Mouse (Mus musculus): ENCODE results near the gene Fosb.

Gene Fosb

GRCm38 (mm10) chr7:19281680-19282304, 28.1 kb downstream of the Fosb start:
- DNase-seq (ENCODE audit: low read depth, low spot score) = peak; percentile 84

- DNase-seq (ENCODE audit: low read depth, low spot score) = peak; percentile 69
Measured at GRCm38 (mm10) chr7:19279581-19280114, 30.2 kb downstream of the Fosb start, which contains the start of gene Ppm1n. Ppm1n (minus strand) TSS chr7:19280064.

GRCm38 (mm10) chr7:19279052-19279451, 30.8 kb downstream of the Fosb start:
- DNase-seq (ENCODE audit: low read depth, low spot score) = peak; percentile 27

- DNase-seq (ENCODE audit: low read depth, low spot score) = peak; percentile 56
Measured at GRCm38 (mm10) chr7:19276253-19276652, 33.6 kb downstream of the Fosb start.

- peak; percentile 95 for DNase-seq (ENCODE audit: low read depth, low spot score)
Measured at GRCm38 (mm10) chr7:19272173-19272764, 37.6 kb downstream of the Fosb start.

- DNase-seq (ENCODE audit: low read depth, low spot score) = peak; percentile 90
Measured at GRCm38 (mm10) chr7:19271238-19272172, 38.3 kb downstream of the Fosb start, which contains the start of gene Vasp. Vasp (minus strand) TSS chr7:19271817.

GRCm38 (mm10) chr7:19270509-19271237, 39.2 kb downstream of the Fosb start:
- peak; percentile 51 for DNase-seq (ENCODE audit: low read depth, low spot score)

- peak; percentile 56 for DNase-seq (ENCODE audit: low read depth, low spot score)
Measured at GRCm38 (mm10) chr7:19269721-19270441, 40.0 kb downstream of the Fosb start.

- peak; percentile 60 for DNase-seq (ENCODE audit: low read depth, low spot score)
Measured at GRCm38 (mm10) chr7:19268993-19269681, 40.7 kb downstream of the Fosb start.

- DNase-seq (ENCODE audit: low read depth, low spot score) = peak; percentile 39
Measured at GRCm38 (mm10) chr7:19267051-19267450, 42.8 kb downstream of the Fosb start.

- peak; percentile 71 for DNase-seq (ENCODE audit: low read depth, low spot score)
Measured at GRCm38 (mm10) chr7:19265928-19266822, 43.7 kb downstream of the Fosb start.

GRCm38 (mm10) chr7:19265147-19265546, 44.7 kb downstream of the Fosb start:
- DNase-seq (ENCODE audit: low read depth, low spot score) = no peak

- no peak for DNase-seq (ENCODE audit: low read depth, low spot score)
Measured at GRCm38 (mm10) chr7:19258336-19258735, 51.5 kb downstream of the Fosb start.

- DNase-seq (ENCODE audit: low read depth, low spot score) = peak; percentile 38
Measured at GRCm38 (mm10) chr7:19257390-19258022, 52.3 kb downstream of the Fosb start.

- peak; percentile 56 for DNase-seq (ENCODE audit: low read depth, low spot score)
Measured at GRCm38 (mm10) chr7:19256567-19256966, 53.3 kb downstream of the Fosb start.

GRCm38 (mm10) chr7:19255395-19255794, 54.5 kb downstream of the Fosb start:
- no peak for DNase-seq (ENCODE audit: low read depth, low spot score)

- DNase-seq (ENCODE audit: low read depth, low spot score) = no peak
Measured at GRCm38 (mm10) chr7:19253437-19253836, 56.4 kb downstream of the Fosb start.

Measured in CD4-positive, CD25-positive, alpha-beta regulatory T cell, adult 2 months (primary cell).